Mouse (Mus musculus) myocyte (in vitro differentiated cells): ENCODE data around the gene Hibadh. TPM values are rescaled to one million over a fixed set of nuclear protein-coding genes. Genes with fewer than 3 reads are reported as not detected.

ENCODE experiments used
- H3K27me3 ChIP-seq: one replicate; pipeline ENCODE4 v1.6.1; 2011; ENCODE audit not compliant: control insufficient read depth, insufficient read depth, insufficient read length
- H3K36me3 ChIP-seq: one replicate; pipeline ENCODE4 v1.6.1; 2011; ENCODE audit not compliant: control insufficient read depth, insufficient read depth
- H3K4me2 ChIP-seq: one replicate; pipeline ENCODE4 v1.6.1; 2011; ENCODE audit warnings: low read depth, control low read depth
- H3K4me3 ChIP-seq: one replicate; pipeline ENCODE4 v1.5.1; 2011; ENCODE audit warnings: mild to moderate bottlenecking, control low read depth, moderate library complexity
- H3K79me2 ChIP-seq: one replicate; pipeline ENCODE4 v1.6.1; 2011; ENCODE audit not compliant: control insufficient read depth, insufficient read depth
- H3ac ChIP-seq: one replicate; pipeline ENCODE4 v1.6.1; 2011; ENCODE audit not compliant: control insufficient read depth, insufficient read length
- CEBPB ChIP-seq: IDR thresholded peaks from 2 replicates; pipeline ENCODE4 v1.6.1; 2011; ENCODE audit warnings: mild to moderate bottlenecking, moderate library complexity; ENCODE audit not compliant: poor library complexity, insufficient read depth, severe bottlenecking
- E2F4 ChIP-seq: IDR thresholded peaks from one replicate; pipeline ENCODE4 v1.6.1; 2011; ENCODE audit warnings: mild to moderate bottlenecking, control low read depth, moderate library complexity; ENCODE audit not compliant: insufficient read depth
- MAX ChIP-seq: IDR thresholded peaks from one replicate; pipeline ENCODE4 v1.6.1; 2011; ENCODE audit warnings: low read depth, mild to moderate bottlenecking, control low read depth
- MYOD1 ChIP-seq, 3 experiments: IDR thresholded peaks; one replicate each; pipeline ENCODE4 v1.6.1; 2011; ENCODE audit warnings: control low read depth in 2 of 3, low read depth in 2 of 3, mild to moderate bottlenecking in 2 of 3, moderate library complexity in 1 of 3; ENCODE audit not compliant: insufficient read length in 2 of 3, control insufficient read depth in 1 of 3
- MYOG ChIP-seq, 3 experiments: IDR thresholded peaks; one replicate each; pipeline ENCODE4 v1.6.1; 2011; ENCODE audit warnings: control low read depth in 2 of 3, low read depth in 2 of 3, mild to moderate bottlenecking in 2 of 3; ENCODE audit not compliant: insufficient read length in 2 of 3, control insufficient read depth in 1 of 3, insufficient read depth in 1 of 3
- POLR2A ChIP-seq: IDR thresholded peaks from one replicate; pipeline ENCODE4 v1.6.1; 2011; ENCODE audit warnings: low read depth, mild to moderate bottlenecking, control low read depth, moderate library complexity; ENCODE audit not compliant: insufficient read length
- POLR2AphosphoS2 ChIP-seq: IDR thresholded peaks from one replicate; pipeline ENCODE4 v1.6.1; 2011; ENCODE audit warnings: low read depth, control low read depth; ENCODE audit not compliant: insufficient read length
- REST ChIP-seq: IDR thresholded peaks from one replicate; pipeline ENCODE4 v1.6.1; 2011; ENCODE audit warnings: mild to moderate bottlenecking, control low read depth, moderate library complexity; ENCODE audit not compliant: insufficient read depth, insufficient read length
- SRF ChIP-seq: IDR thresholded peaks from one replicate; pipeline ENCODE4 v1.6.1; 2011; ENCODE audit warnings: low read depth; ENCODE audit not compliant: control insufficient read depth, insufficient read length
- TCF12 ChIP-seq: IDR thresholded peaks from one replicate; pipeline ENCODE4 v1.6.1; 2011; ENCODE audit warnings: mild to moderate bottlenecking, control low read depth; ENCODE audit not compliant: poor library complexity, insufficient read depth, severe bottlenecking
- TCF3 ChIP-seq: IDR thresholded peaks from one replicate; pipeline ENCODE4 v1.6.1; 2011; ENCODE audit warnings: low read depth, control low read depth; ENCODE audit not compliant: insufficient read length
- USF1 ChIP-seq: IDR thresholded peaks from one replicate; pipeline ENCODE4 v1.6.1; 2011; ENCODE audit warnings: low read depth, mild to moderate bottlenecking, control low read depth, moderate library complexity
- polyA plus RNA-seq: library from polyadenylated mRNA; unstranded; fragments of >200 nt; fragmentation: generic; extraction: Trizol; gene quantifications from one replicate; pipeline ENCODE4 v1.2.1, GENCODE M21; 2012; ENCODE audit warnings: missing spikeins

The Hibadh gene
- polyA plus RNA-seq, 1 experiment: 37.0 TPM

GRCm38 (mm10) chr6:52601706-52602642 is 38.2 kb downstream of the Hibadh start:
- peak overlapping the region; percentile 31 for H3K4me2 ChIP-seq

DNA sequence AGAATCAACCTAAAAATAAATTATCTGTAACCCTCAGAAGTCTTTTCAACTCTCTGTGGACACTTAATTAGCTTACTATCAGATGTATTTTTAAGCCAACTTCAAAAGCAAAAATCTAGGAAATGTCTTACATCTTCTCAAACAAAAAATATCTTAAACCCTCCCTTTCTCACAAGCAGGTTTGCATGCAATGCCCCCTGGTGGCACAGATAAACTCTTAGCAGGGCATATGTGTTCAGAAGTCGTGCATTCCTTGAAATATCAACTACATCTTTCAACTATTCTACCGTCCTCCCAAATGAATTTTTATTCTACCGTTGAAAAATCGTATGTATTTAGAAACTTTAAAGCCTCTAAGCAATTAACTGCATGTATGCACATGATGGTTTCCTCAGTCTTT is 39.1 kb downstream of the Hibadh start:
- H3K4me3 ChIP-seq: no peak overlapping the region
- no peak overlapping the region for H3ac ChIP-seq
- no peaks in the 10 kb centered on the region for H3K27me3 ChIP-seq
- H3K36me3 ChIP-seq: no peaks in the 10 kb centered on the region
- TF ChIP-seq POLR2A (no peak), MYOG (IDR thresholded peaks at IDR 0.05; ENCODE audit: control insufficient read depth in 1 of 3, insufficient read depth in 1 of 3, insufficient read length in 2 of 3, low read depth in 2 of 3) (no peak), POLR2AphosphoS2 (no peak), USF1 (no peak), SRF (no peak), REST (no peak), E2F4 (no peak), MAX (no peak), MYOD1 (IDR thresholded peaks at IDR 0.05; ENCODE audit: control insufficient read depth in 1 of 3, insufficient read length in 2 of 3, low read depth in 2 of 3) (no peak)
- no peaks in the 10 kb centered on the region for H3K79me2 ChIP-seq
- H3K4me2 ChIP-seq: peak overlapping the region; percentile 31

More at GRCm38 (mm10) chr6:52601706-52602642, 38.2 kb downstream of the Hibadh start:
- no peaks in the 10 kb centered on the region for H3K36me3 ChIP-seq
- no peak overlapping the region for H3K4me3 ChIP-seq
- TF ChIP-seq MYOD1 (IDR thresholded peaks at IDR 0.05; ENCODE audit: control insufficient read depth in 1 of 3, insufficient read length in 2 of 3, low read depth in 2 of 3) (no peak), SRF (no peak), TCF12 (no peak), CEBPB (no peak), TCF3 (no peak), MYOG (IDR thresholded peaks at IDR 0.05; ENCODE audit: control insufficient read depth in 1 of 3, insufficient read depth in 1 of 3, insufficient read length in 2 of 3, low read depth in 2 of 3) (no peak), MAX (no peak), E2F4 (no peak), REST (no peak), POLR2AphosphoS2 (no peak), POLR2A (no peak), USF1 (no peak)
- no peaks in the 10 kb centered on the region for H3K79me2 ChIP-seq
- no peak overlapping the region for H3ac ChIP-seq
- no peaks in the 10 kb centered on the region for H3K27me3 ChIP-seq

DNA sequence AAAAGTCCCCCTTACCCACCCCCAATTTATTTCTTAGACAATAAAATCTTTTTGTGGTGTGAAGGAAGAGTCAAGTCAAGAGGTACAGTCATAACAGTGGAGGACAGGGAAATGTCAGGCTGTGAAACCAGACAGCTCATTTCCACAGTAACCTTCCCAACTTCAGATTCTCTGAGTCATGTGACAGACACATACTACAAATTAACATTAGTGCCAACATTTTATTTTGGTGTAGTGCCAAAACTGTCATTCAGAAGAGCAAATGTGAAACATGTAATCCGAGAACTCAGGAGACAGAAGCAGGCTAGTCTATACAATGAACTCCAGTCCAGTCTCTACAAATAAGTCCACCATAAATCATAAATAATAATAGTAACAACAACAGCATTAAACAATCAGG is 45.4 kb downstream of the Hibadh start:
- H3K4me3 ChIP-seq: no peak overlapping the region
- no peak overlapping the region for H3K4me2 ChIP-seq
- no peaks in the 10 kb centered on the region for H3K79me2 ChIP-seq
- no peak overlapping the region for H3ac ChIP-seq
- H3K36me3 ChIP-seq: no peaks in the 10 kb centered on the region
- no peaks in the 10 kb centered on the region for H3K27me3 ChIP-seq
- TF ChIP-seq USF1: peak; percentile 63
- TF ChIP-seq TCF3: no peak

GRCm38 (mm10) chr6:52586564-52586963 is 53.6 kb downstream of the Hibadh start:
- Histone ChIP-seq H3K4me2 (no peak overlapping the region), H3K36me3 (no peaks in the 10 kb centered on the region), H3K27me3 (no peaks in the 10 kb centered on the region), H3K4me3 (no peak overlapping the region), H3K79me2 (no peaks in the 10 kb centered on the region), H3ac (no peak overlapping the region)
- TF ChIP-seq POLR2A: no peak
- no peak for TF ChIP-seq MAX
- no peak for TF ChIP-seq CEBPB
- no peak for TF ChIP-seq SRF
- no peak for TF ChIP-seq REST
- TF ChIP-seq E2F4: no peak
- TF ChIP-seq TCF3: no peak
- no peak for TF ChIP-seq USF1
- TF ChIP-seq MYOG (IDR thresholded peaks at IDR 0.05; ENCODE audit: control insufficient read depth in 1 of 3, insufficient read depth in 1 of 3, insufficient read length in 2 of 3, low read depth in 2 of 3): no peak
- TF ChIP-seq TCF12: no peak
- TF ChIP-seq MYOD1 (IDR thresholded peaks at IDR 0.05; ENCODE audit: control insufficient read depth in 1 of 3, insufficient read length in 2 of 3, low read depth in 2 of 3): no peak
- no peak for TF ChIP-seq POLR2AphosphoS2

DNA sequence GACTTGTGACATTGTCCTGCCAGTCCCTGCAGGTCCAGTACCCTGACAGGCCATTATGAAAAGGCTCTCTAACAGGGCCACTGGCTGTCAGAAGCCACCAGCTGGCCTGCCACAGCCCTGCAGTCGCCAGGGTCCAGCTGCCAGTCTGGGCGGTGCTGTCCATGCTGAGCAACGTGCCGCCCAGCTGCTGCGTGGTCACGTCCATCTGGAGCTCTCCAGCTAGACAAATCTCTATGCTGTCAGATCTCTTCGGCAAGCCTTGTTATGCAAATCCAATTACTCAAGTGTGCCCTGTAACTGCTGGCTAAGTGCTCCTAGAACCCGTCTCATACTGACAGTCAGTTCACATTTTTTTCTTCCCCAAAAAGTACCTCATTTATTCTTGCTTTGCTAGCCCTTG is 55.8 kb downstream of the Hibadh start:
- no peaks in the 10 kb centered on the region for H3K36me3 ChIP-seq
- H3K4me3 ChIP-seq: no peak overlapping the region
- no peaks in the 10 kb centered on the region for H3K27me3 ChIP-seq
- H3ac ChIP-seq: no peak overlapping the region
- peak overlapping the region; percentile 57 for H3K4me2 ChIP-seq
- TF ChIP-seq MAX (no peak), MYOG (IDR thresholded peaks at IDR 0.05; ENCODE audit: control insufficient read depth in 1 of 3, insufficient read depth in 1 of 3, insufficient read length in 2 of 3, low read depth in 2 of 3) (peak; percentile 87 to 99 (median 96)), SRF (no peak), TCF12 (peak; percentile 68), E2F4 (no peak), REST (peak; percentile 78), TCF3 (peak; percentile 94), MYOD1 (IDR thresholded peaks at IDR 0.05; ENCODE audit: control insufficient read depth in 1 of 3, insufficient read length in 2 of 3, low read depth in 2 of 3) (peak in 2 of 3 experiments; percentile 92 to 96), POLR2A (no peak)
- H3K79me2 ChIP-seq: no peaks in the 10 kb centered on the region
